Mouse (Mus musculus) liver, adult (tissue): ENCODE results near the gene Gm47996.

Experiments used
- GATA4 ChIP-seq: IDR thresholded peaks from 2 replicates; pipeline ENCODE4 v1.6.1; 2014; ENCODE audit warnings: mild to moderate bottlenecking, low read length; ENCODE audit not compliant: insufficient replicate concordance

Gm47996 gene

GRCm38 (mm10) chr1:151245846-151246245, 35.9 kb downstream of the Gm47996 start:
- no peak for TF ChIP-seq GATA4

DNA sequence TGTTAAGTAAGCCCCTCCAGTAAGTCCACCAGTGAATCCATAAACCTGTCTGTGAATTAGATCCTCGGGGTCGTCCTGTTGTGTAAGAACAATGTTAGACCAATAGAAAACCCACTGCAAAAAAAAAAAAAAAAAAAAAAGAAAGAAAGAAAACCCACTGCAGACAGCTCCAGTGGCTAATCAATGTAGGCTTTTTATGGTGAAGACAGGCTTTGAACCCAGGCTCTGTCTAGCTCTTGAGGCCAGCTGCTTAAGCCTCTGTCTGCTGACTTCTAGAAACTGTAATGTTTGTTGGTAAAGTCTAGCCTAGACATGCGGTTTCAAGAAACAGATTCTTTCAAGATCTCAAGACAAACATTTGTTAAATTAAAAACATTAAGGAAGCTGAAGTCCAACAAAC, 40.2 kb downstream of the Gm47996 start:
- TF ChIP-seq GATA4, result no peak

DNA sequence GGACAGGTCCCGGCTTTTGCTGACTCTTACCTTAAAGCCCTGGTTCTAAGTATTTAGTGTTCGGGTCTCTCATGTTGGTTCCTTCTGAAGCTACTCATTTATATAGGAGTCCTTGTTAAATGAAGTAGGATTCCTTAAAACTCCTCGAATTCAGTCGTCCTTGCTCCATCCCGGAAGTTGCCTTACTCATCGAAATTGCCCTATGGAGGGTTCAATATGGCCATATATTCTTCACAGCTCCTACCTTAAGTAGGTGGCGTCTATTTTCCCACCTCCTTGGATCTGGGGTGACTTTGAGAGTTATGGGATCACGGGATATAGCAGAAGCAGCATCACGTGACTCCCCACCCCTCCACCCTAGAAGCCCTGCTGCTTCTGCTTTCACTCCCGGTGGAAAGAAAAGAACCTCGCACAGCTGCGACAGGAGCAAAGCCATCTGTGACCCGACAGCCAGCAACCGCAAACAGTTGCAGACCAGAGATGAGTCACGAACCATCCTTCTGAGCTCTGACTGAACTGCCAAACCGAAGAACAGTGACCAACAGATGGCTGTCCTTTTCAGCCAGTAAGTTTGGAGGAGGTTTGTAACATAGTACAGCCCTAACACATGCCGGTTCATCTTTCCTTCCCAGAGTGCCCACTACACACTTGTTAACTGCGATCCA, 40.7 kb downstream of the Gm47996 start:
- no peak for TF ChIP-seq GATA4

DNA sequence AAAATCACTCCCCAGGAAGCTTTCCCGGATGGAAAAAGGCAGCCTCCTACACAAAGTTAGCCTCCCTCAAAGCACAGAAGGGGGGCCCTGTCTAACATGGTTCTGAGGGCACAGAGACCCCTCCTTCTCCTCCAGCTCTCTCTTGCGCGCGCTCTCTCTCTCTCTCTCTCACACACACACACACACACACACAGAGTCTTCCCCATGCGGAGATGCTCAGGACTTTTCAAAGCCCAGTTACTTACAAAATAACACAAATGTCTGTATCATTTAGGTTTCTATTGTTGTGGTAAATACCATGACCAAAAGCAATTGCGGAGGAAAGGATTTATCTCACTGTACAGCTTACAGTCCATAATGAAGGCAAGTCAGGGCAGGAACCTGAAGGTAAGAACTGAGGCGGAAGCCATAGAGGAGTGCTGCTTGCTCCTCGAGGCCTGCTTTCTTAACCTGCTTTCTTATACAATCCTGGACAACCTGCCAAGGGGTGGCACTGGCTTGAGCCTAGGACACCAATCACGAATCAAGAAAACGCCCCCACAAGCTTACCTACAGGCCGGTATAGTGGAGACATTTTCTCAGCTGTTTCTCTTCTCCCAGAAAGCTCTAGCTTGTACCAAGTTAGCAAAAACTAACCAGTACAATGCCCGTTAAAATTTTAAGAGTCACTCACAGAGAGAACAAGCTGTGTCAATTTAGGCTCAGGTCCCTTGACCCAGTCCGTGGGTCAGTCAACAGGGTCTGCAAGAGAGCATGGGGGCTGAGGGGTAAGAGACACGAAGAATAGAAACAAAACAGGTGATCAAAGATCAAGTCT, 41.5 kb downstream of the Gm47996 start:
- TF ChIP-seq GATA4, result no peak

DNA sequence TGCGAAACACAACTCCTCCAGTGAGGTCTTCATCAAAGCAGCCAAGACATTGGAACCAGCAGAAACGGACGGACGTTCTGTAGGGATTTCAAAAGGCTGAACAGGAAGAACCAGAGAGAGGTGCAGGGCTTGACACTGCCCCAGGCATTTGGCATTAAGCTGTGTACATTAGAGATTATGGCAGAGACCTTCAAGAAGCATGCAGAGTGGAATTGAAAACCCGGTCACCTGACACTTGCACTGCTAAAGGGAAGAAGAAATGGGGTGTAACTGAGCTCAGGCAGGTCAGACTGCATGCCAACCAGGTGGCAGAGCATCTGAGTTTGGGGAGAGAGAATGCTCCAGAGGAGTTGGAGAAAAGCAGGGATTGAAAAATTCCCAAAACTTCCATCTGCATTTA, 45.5 kb downstream of the Gm47996 start:
- no peak for TF ChIP-seq GATA4

GRCm38 (mm10) chr1:151258090-151258954, 48.4 kb downstream of the Gm47996 start:
- TF ChIP-seq GATA4, result no peak

- no peak for TF ChIP-seq GATA4
These were observed 49.1 kb downstream of the Gm47996 start for GRCm38 (mm10) chr1:151259061-151259460.
